Mouse (Mus musculus) thymus, postnatal 25 days (tissue): ENCODE measurements at regions not wholly inside any gene's neighbourhood (a gene's known extent, or its start where the extent isn't known, plus 50 kb on each side); places are given as distances from the start of the nearest gene placed in this dataset.

Experiments
- DNase-seq: peaks from one replicate; pipeline ENCODE4 v3.0.0; 2022

DNA sequence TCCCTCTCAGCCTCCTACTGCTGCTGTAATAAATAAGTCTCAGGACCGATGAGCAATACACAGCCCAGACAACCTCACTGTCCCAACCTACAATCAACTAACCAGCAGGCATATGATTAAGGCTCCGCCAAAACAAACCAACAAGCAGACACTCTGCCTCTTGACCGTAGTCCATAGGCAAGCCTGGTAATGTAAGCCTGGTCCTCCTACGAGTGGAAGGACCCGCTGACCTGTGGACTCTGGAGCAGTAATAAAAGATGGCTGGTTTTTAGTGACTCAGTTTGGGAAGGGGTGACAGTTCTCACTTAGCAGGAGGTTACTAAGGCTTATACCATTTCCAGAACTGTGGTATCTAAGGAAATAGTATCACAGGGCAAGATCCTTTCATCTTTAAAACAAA is 53.4 kb downstream of the Gm47996 start:
- DNase-seq: no peak

DNA sequence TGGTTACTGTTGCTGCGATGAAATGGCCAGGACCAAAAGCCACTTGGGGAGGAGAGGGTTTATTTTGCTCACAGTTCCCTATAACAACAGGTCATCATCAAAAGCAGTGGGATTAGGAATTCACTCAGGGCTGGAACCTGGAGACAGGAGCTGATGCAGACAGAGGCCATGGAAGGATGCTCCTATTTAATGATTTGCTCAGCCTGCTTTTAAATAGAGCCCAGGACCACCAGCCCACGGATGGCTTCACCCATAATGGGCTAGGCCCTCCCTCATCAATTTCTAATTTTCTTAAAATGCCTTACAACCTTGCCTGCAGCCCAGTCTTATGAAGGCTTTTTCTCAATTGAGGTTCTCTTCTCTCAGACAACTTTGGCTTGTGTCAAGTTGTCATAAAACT is 53.9 kb downstream of the Gm47996 start:
- DNase-seq: no peak

DNA sequence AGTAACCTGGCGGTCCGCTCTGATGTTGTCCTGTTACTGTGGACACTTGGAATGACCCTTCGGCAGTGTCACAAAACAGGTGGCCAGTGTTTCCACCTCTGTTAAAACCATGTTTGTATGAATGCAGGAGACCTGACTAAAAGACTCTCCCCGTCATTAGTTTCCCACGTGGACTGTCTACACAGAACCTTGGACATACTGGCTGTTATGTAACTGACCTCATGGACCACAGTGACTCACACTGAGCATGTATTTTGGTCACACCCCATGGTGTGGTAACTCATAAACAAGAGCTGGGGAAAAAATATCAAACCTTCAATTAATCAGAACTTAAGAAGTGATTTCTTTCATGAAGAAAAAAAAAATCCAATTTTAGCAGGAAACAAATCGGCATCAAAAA is 54.9 kb downstream of the Gm47996 start:
- DNase-seq: no peak

DNA sequence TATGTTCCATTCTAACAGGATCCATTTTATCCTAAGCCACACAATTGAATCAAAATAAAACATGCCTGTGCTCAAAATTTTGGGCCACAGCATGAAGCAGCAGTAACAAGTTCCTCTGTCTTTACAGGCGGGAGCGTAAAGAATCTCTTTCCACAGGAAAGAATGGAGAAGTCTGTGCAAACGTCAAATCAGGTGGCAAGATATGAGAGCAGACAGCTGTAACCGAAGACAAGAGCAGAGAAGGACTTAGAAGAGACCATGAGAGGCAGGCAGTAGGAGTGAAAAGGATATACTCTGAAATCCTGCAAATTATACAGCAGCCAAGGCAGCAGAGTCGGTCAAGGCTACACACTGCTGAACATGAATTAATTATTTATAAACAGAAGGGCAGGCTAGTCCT is 55.7 kb downstream of the Gm47996 start:
- DNase-seq: no peak

- DNase-seq: no peak
Observed at GRCm38 (mm10) chr1:151266703-151267102, 56.8 kb downstream of the Gm47996 start.

GRCm38 (mm10) chr1:151270691-151271090 is 60.8 kb downstream of the Gm47996 start:
- no peak for DNase-seq

GRCm38 (mm10) chr1:151274306-151274705 is 64.4 kb downstream of the Gm47996 start:
- no peak for DNase-seq

GRCm38 (mm10) chr1:151275581-151275980 is 65.7 kb downstream of the Gm47996 start:
- no peak for DNase-seq

GRCm38 (mm10) chr1:151279955-151280354 is 64.3 kb upstream of the Ivns1abp start:
- no peak for DNase-seq

DNA sequence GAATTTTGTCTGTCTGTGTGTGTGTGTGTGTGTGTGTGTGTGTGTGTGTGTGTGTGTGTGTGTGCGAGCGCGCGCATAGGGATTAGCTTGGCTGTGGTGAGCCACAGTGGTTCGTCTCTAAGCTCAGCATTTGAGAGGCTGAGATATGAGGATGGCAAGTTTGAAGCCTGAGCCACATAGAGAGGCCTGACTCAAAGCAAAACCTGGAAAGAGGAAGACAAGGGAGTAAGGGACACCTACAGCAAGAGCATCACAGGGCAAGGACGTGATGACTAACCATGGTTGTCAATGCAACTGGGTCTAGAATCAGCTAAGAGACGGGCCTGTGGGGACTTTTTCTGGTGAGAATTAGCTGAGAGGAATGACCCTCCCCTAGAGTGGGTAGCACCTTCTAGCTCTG is 59.2 kb upstream of the Ivns1abp start:
- DNase-seq: no peak

- DNase-seq: peak; percentile 47
Observed at GRCm38 (mm10) chr1:151287451-151287850, 56.8 kb upstream of the Ivns1abp start.

DNA sequence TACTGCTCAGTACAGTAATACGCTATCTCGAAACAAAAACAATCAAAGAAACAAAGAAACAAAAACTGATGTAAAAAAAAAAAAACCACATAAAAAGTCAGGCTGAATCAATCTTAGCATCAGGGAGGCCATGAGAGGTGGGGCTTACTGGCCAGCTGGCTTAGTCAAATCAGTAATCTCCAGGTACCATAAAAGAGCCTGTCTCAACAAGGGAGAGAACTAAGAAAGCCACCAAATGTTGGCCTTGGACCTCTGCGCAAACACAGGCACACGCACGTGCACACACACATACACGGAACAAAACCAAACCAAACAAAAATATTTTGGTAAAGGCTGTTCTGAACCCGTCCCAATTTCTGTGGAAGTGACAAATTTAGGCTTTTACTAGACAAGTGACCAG is 55.2 kb upstream of the Ivns1abp start:
- no peak for DNase-seq

DNA sequence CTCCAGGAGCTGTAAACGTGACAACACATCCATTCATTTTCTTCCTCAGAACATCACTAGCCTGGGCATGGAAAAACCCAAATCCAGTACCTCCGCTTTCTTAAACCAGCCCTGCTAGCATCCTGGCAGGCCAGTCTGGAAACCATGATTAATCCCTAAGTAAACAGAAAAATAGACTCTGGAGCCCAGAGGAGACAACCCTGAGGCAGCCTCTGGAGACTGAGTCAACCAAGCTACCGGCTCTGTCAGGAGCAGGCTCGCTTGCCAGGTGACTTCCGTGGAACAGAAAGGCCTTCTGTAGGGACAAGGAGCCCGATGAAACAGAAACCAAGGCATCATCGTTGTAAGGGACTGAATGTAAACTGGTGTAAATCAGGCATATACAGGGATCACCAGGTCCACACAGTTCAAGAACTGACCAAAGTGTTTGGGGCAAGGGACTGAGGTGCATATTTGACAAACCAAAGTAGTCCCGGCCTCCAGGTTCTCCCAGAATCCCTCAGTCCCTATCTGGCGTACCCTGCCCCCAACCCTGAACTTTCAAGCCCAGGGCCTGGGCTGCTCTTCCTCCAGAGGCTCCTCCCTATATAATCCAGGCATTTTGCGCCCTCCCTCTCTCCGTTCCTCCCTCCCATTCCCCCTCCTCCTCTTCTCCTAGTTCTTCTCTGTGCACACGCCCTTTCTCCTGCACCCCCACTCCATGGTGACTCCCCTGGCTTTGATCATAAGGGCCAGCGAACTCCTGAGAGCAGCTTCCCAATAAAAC is 54.6 kb upstream of the Ivns1abp start:
- no peak for DNase-seq

DNA sequence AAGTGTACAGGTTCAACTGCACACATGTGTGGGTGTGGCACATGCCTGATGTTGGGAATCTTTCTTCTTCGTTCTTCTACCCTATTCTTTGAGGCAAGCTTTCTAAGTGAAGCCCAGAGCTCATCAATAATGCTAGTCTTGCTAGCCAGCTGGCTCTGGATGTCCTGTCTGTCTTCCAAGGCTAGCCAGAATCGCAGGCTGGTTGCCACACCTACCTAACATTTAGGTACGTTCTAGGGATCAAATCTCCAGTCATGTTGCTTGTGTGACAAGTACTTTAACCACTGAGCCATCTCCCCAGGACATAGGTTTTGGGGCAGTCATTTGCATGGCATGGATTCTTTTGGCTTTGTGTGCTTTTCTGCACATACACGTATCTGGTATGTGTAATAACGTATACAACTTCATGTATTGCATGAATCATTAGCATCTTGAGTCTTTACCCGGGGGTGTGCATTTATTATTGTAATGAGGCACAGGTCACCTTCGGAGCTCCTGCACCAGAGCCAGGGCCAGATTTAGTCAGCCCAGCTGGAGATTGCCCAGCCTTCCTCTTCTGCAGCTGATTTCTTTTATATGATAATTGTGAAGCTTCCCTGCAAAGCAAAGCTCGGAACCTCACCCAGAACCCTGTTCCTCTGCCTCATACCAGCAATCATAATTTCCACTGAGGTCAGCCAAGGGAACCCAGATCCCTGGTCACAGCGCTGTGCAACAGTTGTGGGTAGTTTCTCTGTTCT is 50.8 kb upstream of the Ivns1abp start:
- no peak for DNase-seq
